Mouse (Mus musculus) gastrocnemius, adult 18-20 months (tissue): Measurements from ENCODE around the gene Apobr. TPM values are rescaled to one million over a fixed set of nuclear protein-coding genes. Genes with fewer than 3 reads are reported as not detected.

Experiments
- microRNA-seq: library from miRNA; unstranded; fragments of <30 nt; microRNA quantifications from one replicate; pipeline ENCODE4 v1.2.0, GENCODE M21; 2021
- total RNA-seq, 2 experiments: library from RNA; stranded (reverse); gene quantifications; 2 replicates each; pipeline ENCODE4 v1.2.3; 2021

The Apobr gene
- total RNA-seq, 2 experiments from 2014 or later: 0.47 to 0.59 TPM

Small RNAs within 50 kb of the gene (microRNA-seq; reads per million reads assigned to microRNA genes)
- gene Mir7059: 2.7 reads per million

Other genes starting within 250 kb of the Apobr start
- gene Lat, start 215.4 kb upstream of the Apobr start, total RNA-seq: under 1 TPM; 0.21 to 0.37 TPM
- gene Spns1, start 207.5 kb upstream of the Apobr start, total RNA-seq: 10 to 100 TPM; 21.2 to 23.5 TPM
- 1 to 10 TPM; 3.3 to 3.4 TPM for gene Nfatc2ip, start 188.2 kb upstream of the Apobr start, total RNA-seq
- gene Cd19, start 170.1 kb upstream of the Apobr start, total RNA-seq: not detected
- 10 to 100 TPM; 10.6 to 13.1 TPM for gene Rabep2, start 156.2 kb upstream of the Apobr start, total RNA-seq
- over 10,000 TPM; 23,271 to 27,147 TPM for gene Atp2a1, start 121.8 kb upstream of the Apobr start, total RNA-seq
- gene Sh2b1, start 109.5 kb upstream of the Apobr start, total RNA-seq: 10 to 100 TPM; 49.2 to 51.0 TPM
- 100 to 1,000 TPM; 118 to 124 TPM for gene Tufm, start 97.6 kb upstream of the Apobr start, total RNA-seq
- 10 to 100 TPM; 28.4 to 33.1 TPM for gene Atxn2l, start 81.5 kb upstream of the Apobr start, total RNA-seq
- gene Eif3c, start 18.5 kb upstream of the Apobr start, total RNA-seq: 100 to 1,000 TPM; 167 to 171 TPM
- 10 to 100 TPM; 12.7 to 14.4 TPM for gene Cln3, start 875 bp downstream of the Apobr start, total RNA-seq
- under 1 TPM in 1 of 2 experiments, not detected in 1; 0.31 TPM for gene Il27, start 10.0 kb downstream of the Apobr start, total RNA-seq
- 1 to 10 TPM; 7.5 to 8.8 TPM for gene Nupr1, start 45.9 kb downstream of the Apobr start, total RNA-seq
- 10 to 100 TPM; 29.1 to 33.1 TPM for gene Sgf29, start 64.4 kb downstream of the Apobr start, total RNA-seq
- gene Sult1a1, start 91.5 kb downstream of the Apobr start, total RNA-seq: 10 to 100 TPM; 11.1 to 15.9 TPM
- 10 to 100 TPM; 37.1 to 42.2 TPM for gene Bola2, start 110.5 kb downstream of the Apobr start, total RNA-seq
- gene Slx1b, start 110.8 kb downstream of the Apobr start, total RNA-seq: 1 to 10 TPM; 1.9 to 2.8 TPM
- gene Coro1a, start 122.8 kb downstream of the Apobr start, total RNA-seq: 1 to 10 TPM; 2.0 to 2.4 TPM
- 10 to 100 TPM; 16.2 to 20.7 TPM for gene Mapk3, start 174.7 kb downstream of the Apobr start, total RNA-seq
- under 1 TPM in 1 of 2 experiments, not detected in 1; 0.46 TPM for gene Gdpd3, start 181.4 kb downstream of the Apobr start, total RNA-seq
- gene Ypel3, start 192.0 kb downstream of the Apobr start, total RNA-seq: 100 to 1,000 TPM in 1 of 2 experiments, 10 to 100 TPM in 1; 84.9 to 101 TPM
- under 1 TPM; 0.52 to 0.59 TPM for gene Tbx6, start 196.5 kb downstream of the Apobr start, total RNA-seq
- 10 to 100 TPM; 20.5 TPM for gene Ppp4c, start 207.6 kb downstream of the Apobr start, total RNA-seq
- gene Fam57b, start 212.7 kb downstream of the Apobr start, total RNA-seq: 10 to 100 TPM; 65.3 to 75.7 TPM
- gene 4930451I11Rik, start 246.7 kb downstream of the Apobr start, total RNA-seq: not detected